Mouse (Mus musculus) liver, adult 2 months (tissue): ENCODE measurements at regions not wholly inside any gene's neighbourhood (a gene's known extent, or its start where the extent isn't known, plus 50 kb on each side); places are given as distances from the start of the nearest gene placed in this dataset.

Experiments
- CTCF ChIP-seq: fragments of 200-500 bp; IDR thresholded peaks from 2 replicates; pipeline ENCODE4 v1.5.1; 2011; ENCODE audit warnings: low read depth, low read length, control low read depth
- POLR2A ChIP-seq: fragments of 200-500 bp; IDR thresholded peaks from 2 replicates; pipeline ENCODE4 v1.6.1; 2011; ENCODE audit warnings: low read length, control low read depth; ENCODE audit not compliant: insufficient read depth; ENCODE audit errors: extremely low read depth

GRCm38 (mm10) chr17:9885110-9885509 is 215.6 kb upstream of the Pabpc6 start:
- TF ChIP-seq POLR2A (no peak), CTCF (no peak)
